Mouse (Mus musculus) left cerebral cortex, postnatal 36 days (tissue): Measurements from ENCODE around the gene Ina. TPM values are rescaled to one million over a fixed set of nuclear protein-coding genes. Genes with fewer than 3 reads are reported as not detected.
A peak's percentile ranks its signal among the peaks of the same experiment; 100 is the strongest.

Experiments
- DNase-seq, 2 experiments: peaks; one replicate each; pipeline ENCODE4 v3.0.0; 2021 to 2022; ENCODE audit warnings: low spot score in 2 of 2, mixed read lengths in 1 of 2
- intact Hi-C: fragments of 180-260 bp; cut with DNase I; formaldehyde crosslinking; loops from one replicate; pipeline ENCODE4 v1.15.1; 2025
- total RNA-seq, 2 experiments: library from RNA; stranded (reverse); gene quantifications; 2 replicates each; pipeline ENCODE4 v1.2.3; 2021

Gene Ina
- total RNA-seq, 2 experiments from 2014 or later, result 209 to 221 TPM

DNA sequence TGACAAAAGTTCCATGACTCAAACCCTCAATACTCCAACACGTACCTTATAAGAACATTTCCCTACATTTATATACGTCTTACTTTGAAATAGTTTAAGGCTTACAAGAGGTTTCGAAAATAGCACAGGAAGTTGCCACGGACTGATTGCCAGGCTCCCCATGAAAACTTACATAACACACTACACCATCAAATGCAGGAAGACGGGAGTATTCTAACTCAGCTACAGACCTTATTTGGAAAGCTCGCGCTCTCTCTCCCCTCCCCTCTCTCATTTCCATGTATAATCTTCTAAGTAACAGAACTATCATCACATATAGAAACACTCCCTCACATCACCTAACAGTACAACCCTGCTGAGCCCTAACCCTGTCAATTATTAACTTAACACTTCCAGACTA is 5.1 kb upstream of the Ina start:
- DNase-seq, result no peak
- intact Hi-C loops, result no loop called here

DNA sequence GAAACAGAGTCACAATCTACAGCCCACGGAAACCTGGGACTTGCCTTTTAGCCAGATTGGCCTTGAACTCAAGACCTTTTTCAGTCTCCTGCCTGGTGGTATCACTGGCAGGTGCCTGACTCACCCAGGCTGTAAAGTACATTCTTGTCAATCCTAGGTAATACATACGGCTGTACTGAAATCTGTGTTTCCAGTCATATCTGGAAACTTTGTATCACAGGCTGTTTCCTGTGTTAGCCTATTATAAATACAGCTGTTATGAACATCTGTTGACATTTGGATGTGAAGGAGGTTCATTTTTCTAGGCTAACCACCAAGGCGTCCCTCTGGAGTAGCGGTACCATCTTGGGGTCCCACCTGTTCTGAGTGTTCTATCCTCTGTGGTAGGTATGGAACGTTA is 4.6 kb upstream of the Ina start:
- no peak for DNase-seq
- intact Hi-C loops, result no loop called here

DNA sequence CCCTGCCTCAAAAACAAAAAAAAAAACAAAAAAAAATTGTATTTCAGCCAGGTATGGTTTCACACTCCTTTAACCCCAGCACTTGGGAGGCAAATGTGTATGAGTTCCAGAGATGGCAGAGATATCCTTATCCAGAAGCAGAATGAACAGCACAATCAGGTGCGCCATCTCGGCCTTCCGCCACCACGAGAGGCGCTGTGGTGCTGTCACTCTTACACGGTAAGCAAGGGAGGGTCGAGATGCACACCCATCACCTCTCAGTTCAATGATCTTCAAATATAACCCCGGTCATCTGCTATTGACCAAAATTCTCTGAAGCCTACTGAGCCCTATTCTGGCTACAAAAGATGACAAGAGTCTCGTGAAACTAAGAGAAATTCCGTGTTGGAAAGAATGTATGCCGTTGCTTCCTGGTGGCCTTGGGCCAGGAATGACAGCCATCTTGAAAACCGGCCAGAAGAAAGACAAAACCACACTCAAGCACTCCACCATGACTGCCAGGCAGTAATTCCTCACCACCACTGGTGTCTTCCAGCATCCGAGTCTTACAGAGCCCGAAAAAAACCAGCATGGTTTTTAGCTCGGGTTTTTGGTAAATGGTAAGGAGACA is 1.9 kb upstream of the Ina start:
- no peak for DNase-seq
- intact Hi-C loops, result no loop called here

DNA sequence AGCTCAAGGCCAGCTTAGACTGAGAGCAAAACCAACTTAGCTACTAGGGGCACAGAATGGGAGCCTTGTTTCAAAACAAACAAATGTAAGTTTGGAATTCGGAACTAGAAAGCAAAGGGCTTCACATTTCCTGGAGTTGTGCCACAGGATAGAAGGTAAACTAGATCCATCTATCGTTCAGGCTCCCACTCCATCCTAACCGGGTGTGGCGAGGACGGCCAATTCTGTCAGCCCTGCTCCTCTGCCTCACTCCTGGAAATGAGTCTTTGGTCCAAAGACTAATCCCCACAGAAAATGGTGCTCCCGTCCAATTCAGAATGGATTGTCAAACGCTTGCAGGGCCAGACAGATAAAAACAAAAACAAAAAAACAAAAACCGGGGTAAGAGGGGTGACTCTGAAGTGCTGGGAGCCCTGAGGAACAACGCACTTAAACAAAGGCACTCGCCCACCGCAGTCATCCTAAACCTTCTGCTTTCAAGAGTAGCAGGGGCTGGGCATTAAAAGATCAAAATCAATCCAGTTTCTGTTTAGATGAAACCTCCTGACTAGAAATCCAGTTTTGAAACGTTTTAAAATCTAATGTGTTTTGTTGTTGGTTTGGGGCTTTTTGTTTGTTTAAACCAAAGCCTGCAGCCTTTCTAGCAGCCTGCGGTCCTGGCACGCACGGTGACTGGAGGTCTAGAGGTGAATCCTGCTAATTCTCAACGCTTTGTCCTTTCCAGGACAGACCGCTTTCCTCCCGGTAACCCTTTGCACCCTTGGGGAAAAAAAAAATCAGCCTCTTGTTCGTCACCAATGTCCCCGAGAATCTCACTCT is 949 bp upstream of the Ina start:
- no peak for DNase-seq
- intact Hi-C loops, result no loop called here

DNA sequence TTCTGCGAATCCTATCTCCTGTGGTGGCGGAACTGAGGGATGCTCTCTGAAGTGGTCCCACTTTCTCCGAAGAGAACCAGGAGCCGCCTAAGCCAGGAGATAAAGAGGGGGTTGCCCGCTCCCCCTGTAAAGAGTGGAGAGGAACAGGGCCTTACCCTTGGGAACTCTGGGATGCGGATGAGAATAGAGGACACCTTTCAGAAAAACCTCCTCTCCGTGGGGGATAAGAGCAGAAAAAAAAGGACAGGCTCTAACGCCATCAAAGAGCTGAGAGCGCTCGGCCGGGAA is 395 bp upstream of the Ina start:
- intact Hi-C loops, result no loop called here
- no peak for DNase-seq

DNA sequence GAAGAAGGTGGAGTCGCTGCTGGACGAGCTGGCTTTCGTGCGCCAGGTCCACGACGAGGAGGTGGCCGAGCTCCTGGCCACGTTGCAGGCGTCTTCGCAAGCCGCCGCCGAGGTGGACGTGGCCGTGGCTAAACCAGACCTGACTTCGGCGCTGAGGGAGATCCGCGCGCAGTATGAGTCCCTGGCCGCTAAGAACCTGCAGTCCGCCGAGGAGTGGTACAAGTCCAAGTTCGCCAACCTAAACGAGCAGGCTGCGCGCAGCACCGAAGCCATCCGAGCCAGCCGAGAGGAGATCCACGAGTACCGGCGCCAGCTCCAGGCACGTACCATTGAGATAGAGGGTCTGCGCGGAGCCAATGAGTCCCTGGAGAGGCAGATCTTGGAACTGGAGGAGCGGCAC is 898 bp downstream of the Ina start:
- intact Hi-C loops, result no loop called here
- peak in 1 of 2 experiments; percentile 52 for DNase-seq

DNA sequence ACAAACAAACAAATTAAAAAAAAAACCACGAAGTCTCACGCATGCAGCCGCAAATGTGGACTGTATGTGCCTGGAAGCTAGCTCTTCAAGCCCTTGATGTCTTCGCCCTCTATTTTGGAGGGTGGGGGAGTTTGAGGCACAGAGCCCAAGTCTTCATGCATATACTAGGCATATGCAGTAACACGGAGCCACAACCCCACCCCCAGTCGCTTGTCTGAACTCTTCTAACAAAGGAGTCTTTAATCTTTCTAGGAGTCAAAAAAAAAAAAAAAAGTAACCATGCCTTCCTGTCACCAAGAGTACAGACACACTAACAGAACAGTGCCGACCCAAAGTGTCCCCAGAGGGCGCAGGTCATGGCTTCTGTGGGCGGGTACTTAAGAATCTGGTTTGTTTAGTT is 1.5 kb downstream of the Ina start:
- DNase-seq, result no peak
- intact Hi-C loops, result no loop called here

DNA sequence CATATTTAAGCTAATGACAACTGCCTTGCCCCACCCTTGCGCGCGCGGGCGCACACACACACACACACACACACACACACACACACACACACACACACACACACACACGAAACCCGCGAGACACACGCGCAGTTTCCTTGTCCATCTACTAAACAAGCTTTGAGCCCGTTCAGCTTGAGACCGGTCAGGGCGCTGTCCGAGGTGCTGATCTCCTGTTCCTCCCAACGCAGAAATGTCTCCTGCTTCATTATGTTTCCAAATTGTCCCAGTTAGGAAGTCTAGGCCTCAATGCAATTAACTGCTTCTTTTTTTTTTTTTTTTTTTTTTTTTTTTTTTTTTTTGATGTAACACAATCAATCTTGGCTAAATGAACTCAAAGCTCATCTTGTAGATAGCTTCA is 2.0 kb downstream of the Ina start:
- DNase-seq, result no peak
- intact Hi-C loops, result no loop called here

DNA sequence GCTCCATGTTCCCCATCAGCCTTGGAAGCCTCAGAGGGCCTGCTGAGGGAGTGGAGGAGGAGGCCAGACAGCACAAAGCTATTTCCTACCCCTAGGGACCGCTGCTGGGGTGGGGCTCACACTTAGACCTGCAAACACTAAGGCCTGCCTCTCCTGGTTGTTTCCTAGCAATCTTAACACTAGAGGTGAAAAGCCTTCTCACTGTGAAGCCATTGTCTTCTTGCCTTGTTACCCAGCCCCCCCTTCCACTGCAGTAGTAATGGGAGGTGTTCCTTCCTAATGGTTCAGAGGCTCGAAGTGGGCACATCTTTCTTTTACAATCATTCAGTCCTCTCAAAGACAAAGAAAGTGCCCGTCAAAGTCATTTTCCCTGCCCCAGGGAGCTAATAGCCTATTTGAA is 3.3 kb downstream of the Ina start:
- intact Hi-C loops, result no loop called here
- DNase-seq, result no peak

DNA sequence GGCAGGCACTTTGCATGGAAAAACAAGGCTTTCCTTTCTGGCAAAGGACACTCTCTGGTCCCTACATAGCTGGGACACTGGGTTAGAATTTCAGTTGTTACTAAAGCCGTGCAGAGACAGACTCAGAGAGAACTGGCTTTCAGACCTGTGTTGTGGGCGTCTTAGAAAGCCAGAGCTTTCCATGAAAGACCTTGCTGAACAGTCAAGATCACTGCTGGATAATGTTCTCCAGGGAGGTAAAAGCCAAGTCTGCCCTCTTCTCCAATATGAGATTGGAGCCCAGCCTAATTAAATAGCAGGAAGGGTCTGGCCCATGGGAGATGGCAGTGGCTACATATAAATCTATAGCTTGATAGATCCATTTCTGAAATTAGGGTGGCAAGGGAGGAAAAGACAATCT is 3.8 kb downstream of the Ina start:
- DNase-seq, result no peak
- intact Hi-C loops, result no loop called here

DNA sequence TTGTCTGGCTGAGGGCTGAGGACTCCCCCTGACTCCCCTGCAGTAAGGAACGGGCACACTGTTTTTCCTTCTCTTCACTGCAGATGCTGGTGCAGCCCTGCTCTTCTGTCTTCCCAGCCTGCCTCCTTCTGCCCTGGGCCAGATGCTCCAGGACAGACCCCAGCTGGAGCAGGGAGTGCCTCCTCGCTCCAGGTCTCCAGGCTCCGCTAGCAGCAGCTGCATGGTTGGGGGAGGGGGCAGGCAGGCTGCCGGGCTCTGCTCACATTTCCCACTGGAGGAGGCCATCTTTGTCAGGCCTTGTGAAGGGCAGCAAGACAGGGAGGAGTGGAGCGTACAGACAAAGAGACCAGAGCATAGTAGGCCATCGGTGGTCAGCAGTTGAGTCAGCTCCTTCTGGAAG is 4.8 kb downstream of the Ina start:
- intact Hi-C loops, result no loop called here
- no peak for DNase-seq

DNA sequence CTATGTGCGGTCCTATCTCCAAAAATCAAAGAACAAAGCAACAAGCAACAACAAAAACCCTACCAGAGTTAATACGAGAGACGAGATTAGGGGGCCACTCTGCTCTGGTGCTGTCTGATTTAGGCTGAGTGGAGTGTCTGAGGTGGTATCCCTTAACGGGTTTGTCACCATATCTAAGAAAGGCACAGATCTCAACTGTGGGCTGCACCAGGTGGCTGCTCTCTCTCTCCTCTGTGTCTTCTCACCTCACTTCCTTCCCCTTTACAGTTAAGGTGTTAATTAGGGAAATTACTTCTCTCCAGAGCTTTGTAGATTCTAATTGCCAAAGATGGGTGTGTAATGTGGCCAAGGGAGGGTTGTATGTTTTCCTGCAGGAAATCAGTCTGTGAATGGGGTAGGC is 8.2 kb downstream of the Ina start:
- no peak for DNase-seq
- intact Hi-C loops, result no loop called here

DNA sequence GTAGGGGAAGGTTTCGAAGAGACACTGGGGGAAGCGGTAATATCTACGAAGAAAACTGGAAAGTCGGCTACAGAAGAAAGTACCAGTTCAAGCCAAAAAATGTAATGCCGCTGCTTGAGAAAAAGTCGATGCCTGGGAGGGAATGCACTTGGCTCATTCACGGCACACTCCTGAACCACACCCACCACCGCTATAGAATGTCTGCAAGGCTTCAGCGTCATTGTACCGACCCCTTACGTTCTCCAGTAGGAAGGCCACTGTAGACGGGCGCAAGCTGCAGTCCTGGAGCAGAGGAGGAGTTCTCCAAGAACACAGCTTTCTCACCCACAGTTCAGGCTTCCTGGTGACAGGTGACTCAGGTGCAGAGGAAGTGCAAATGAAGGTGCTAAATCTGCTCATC is 9.0 kb downstream of the Ina start:
- DNase-seq, result no peak

DNA sequence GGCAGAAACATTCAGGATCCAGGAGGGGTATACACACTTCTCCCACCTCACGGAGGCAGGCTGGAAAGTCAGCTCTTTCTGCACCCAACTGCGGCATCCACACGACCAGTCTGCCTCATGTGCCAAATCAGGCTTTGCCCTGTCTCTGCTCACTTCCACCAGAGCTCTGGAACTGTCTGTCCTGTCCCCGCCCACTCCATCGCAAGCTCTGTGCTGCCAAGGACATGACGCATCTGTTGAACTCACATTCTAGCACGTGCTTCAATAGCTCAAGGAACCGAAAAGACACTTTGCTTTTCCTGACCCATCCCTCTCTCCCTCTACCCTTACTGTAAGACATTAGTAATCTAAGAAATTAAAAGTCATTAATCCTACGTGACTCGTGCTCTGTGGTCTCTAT is 10.5 kb downstream of the Ina start:
- peak; percentile 52 to 78 for DNase-seq
- intact Hi-C loops, result no loop called here

More for the DNA sequence above, 9.0 kb downstream of the Ina start:
- intact Hi-C loops, result no loop called here

DNA sequence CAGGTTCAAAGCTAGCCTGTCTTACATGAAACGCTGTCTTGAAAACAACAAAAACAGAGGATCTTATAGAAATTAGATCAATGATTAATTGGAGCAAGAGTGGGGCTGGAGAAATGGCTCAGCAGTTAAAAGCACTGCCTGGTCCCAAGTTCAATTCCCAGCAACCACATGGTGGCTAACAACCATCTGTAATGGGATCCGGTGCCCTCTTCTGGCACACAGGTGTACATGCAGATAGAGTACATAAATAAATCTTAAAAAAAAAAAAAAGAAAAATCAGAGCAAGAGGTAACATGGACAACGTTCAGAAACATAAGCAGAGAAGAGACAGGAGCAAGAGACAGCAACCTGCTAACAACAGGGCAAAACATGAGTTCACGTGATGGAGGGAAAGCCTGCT is 12.0 kb downstream of the Ina start:
- intact Hi-C loops, result no loop called here

DNA sequence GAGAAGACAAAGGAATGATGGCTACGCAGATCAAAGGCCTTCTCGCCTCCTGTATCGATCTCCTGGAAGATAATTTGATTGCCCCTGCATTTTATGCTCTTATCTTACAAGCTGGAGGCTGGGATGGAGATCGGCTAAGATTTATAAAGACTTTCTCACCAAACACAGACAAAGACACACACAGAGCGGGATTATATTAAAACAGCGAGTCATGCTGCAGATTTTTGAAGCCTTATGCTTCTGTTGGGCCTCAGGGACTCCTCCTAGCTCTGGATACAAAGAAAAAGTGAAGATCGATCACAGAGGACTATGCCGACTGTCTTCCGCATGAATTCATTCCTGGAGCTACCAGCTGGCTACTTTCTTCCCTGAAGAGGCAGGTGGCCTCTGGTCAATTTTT is 15.3 kb downstream of the Ina start:
- DNase-seq, result no peak
- intact Hi-C loops, result no loop called here

More for the DNA sequence above, 12.0 kb downstream of the Ina start:
- DNase-seq, result no peak

DNA sequence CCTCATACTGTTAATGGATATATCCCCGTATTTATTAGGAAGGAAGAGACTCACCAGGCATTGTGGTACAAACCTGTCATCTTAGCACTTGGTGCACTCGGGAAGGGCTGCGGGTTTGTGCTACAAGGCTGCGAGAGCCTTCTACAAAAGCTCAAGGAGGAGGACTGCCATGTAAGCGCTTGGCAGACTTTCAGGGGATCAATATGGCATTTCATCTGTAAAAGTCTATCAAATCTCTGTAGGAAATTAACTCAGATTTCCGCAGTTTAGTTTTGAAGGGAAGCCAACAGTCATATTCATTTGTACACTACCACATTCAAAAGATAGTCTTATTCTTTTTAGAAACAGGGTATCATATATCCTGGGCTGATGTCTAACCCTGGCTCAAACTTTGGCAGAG is 17.3 kb downstream of the Ina start:
- DNase-seq, result no peak
- intact Hi-C loops, result no loop called here

DNA sequence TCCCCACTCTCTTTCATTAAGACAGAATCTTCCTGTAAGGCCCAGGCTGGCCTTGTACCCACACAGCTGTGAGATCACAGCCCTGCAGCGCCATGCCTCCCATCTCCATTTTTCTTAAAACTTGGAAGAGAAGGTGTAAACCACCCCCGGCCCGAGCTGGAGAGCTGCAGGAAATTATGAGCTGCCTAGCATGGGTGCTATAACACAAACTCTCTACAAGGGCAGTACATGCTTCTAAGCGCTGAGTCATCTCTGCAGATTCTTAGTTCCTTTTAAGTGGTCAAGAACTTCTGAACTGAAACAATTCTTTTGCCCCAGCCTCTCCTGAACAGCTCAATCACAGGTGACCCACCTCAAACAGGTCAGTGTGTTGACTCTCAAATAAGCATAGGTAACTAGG is 20.4 kb downstream of the Ina start:
- peak; percentile 53 to 61 for DNase-seq
- intact Hi-C loops, result no loop called here

DNA sequence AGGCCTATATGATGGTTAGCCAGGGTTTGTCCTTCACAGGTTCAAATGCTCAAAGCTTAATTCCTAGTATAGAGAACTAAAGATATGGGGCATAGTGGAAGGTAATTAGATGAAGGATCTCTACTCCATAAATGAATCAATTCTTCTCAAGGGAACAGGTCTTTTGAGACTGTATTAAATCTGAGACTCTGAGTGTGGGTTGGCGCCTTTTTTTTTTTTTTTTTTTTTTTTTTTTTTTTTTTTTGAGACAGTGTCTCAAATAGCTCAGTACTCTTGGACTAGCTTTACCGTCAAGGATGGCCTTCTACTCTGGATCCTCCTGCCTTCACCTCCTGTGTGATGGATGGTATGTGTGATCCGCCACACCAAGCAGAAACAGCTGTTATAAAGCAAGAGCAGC is 22.1 kb downstream of the Ina start:
- DNase-seq, result no peak
- intact Hi-C loops, result no loop called here

DNA sequence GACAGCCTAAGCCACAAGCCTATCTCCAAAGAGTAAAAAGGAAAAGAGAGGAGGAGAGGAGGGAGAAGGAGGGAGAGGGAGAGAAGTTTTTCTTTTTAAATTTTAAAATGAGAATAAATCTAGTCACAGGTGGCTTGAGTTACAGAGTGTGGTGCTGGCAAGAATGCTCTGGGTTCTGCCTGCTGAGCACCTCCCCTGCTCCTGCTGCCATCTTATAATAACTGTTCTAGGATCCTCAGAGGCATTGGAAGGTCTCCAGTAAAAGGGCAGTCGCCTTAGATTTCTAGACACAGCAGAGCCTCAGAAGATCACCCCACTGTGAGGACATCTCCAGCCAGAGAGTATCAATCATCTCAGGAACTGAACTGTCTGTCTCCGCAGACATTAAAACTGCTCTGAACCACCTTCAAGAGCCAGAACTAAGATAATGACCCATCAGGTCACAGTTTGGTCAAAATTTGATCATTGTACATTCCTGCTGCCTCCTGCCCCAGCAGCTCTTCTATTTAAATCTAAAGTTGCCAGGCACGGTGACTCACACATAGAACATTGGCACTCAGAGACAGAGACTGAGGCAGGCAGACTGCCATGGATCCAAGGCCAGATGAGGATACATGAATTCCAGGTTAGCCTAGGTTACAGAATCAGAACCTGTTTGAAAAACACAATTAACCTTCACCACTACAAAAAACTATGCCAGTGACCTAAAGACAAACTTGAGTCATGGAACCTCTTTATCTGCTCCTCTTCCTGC is 26.4 kb downstream of the Ina start:
- DNase-seq, result no peak
- intact Hi-C loops, result no loop called here

DNA sequence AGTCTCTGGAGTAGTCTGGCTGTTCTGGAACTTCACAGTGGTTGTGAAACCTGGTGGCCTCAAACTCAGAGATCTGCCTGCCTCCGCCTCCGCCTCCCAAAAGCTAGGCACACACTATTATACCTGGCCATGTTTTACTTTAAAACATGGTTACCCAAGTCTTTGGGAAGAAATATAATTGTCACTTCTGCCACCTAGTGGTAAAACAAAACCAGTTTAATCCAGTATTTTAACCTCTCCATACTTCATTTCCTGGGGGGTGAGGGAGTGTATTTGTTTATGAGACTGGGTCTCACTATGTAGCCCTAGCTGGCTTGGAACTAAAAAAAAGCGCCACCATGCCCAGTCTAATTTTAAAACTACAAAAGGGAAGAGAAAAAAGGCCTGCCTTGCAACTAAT is 29.1 kb downstream of the Ina start:
- intact Hi-C loops, result no loop called here

More for the DNA sequence above, 29.1 kb downstream of the Ina start:
- DNase-seq, result no peak
